Mouse (Mus musculus): ENCODE results near the gene Tcf7l2.

GRCm38 (mm10) chr19:55820202-55820601 is 78.6 kb downstream of the Tcf7l2 start:
- TF ChIP-seq USF1 (IDR thresholded peaks at IDR 0.05; ENCODE audit: low read depth): no peak
- TF ChIP-seq E2F4 (IDR thresholded peaks at IDR 0.05; ENCODE audit: insufficient read depth): no peak
